Mouse (Mus musculus): ENCODE data around the gene Pml. TPM values are rescaled to one million over a fixed set of nuclear protein-coding genes. Genes with fewer than 3 reads are reported as not detected.
A peak's percentile ranks its signal among the peaks of the same experiment; 100 is the strongest.

The Pml gene
- 17.8 and 18.3 TPM in 2 replicates for polyA plus RNA-seq (2015; fragmentation: Nextera tagmentation; extraction: Ambion mirVana)

- peak; percentile 73 for DNase-seq (ENCODE audit: low spot score)
Measured at GRCm38 (mm10) chr9:58249592-58250192, at the start of gene Pml. Gene Pml (minus strand): TSS chr9:58249786.

- no peak for DNase-seq (ENCODE audit: low spot score)
Measured at GRCm38 (mm10) chr9:58297961-58298477, 48.4 kb upstream of the Pml start.

GRCm38 (mm10) chr9:58297065-58297464 is 47.5 kb upstream of the Pml start:
- no peak for DNase-seq (ENCODE audit: low spot score)

GRCm38 (mm10) chr9:58295766-58296361 is 46.3 kb upstream of the Pml start:
- no peak for DNase-seq (ENCODE audit: low spot score)

- DNase-seq (ENCODE audit: low spot score): no peak
Measured at GRCm38 (mm10) chr9:58295345-58295744, 45.8 kb upstream of the Pml start.

GRCm38 (mm10) chr9:58294527-58294926 is 44.9 kb upstream of the Pml start:
- DNase-seq (ENCODE audit: low spot score): no peak

GRCm38 (mm10) chr9:58289901-58290300 is 40.3 kb upstream of the Pml start:
- no peak for DNase-seq (ENCODE audit: low spot score)

- no peak for DNase-seq (ENCODE audit: low spot score)
Measured at GRCm38 (mm10) chr9:58289090-58289489, 39.5 kb upstream of the Pml start.

GRCm38 (mm10) chr9:58283431-58283830 is 33.8 kb upstream of the Pml start:
- no peak for DNase-seq (ENCODE audit: low spot score)

GRCm38 (mm10) chr9:58281597-58281996 is 32.0 kb upstream of the Pml start:
- DNase-seq (ENCODE audit: low spot score): peak; percentile 63

GRCm38 (mm10) chr9:58280259-58281109 is 30.9 kb upstream of the Pml start:
- DNase-seq (ENCODE audit: low spot score): peak; percentile 91

- DNase-seq (ENCODE audit: low spot score): no peak
Measured at GRCm38 (mm10) chr9:58279780-58280179, 30.2 kb upstream of the Pml start.

- DNase-seq (ENCODE audit: low spot score): no peak
Measured at GRCm38 (mm10) chr9:58278821-58279723, 29.5 kb upstream of the Pml start.

GRCm38 (mm10) chr9:58278313-58278712 is 28.7 kb upstream of the Pml start:
- no peak for DNase-seq (ENCODE audit: low spot score)

- DNase-seq (ENCODE audit: low spot score): no peak
Measured at GRCm38 (mm10) chr9:58276346-58276745, 26.8 kb upstream of the Pml start.

- DNase-seq (ENCODE audit: low spot score): peak; percentile 72
Measured at GRCm38 (mm10) chr9:58275797-58276196, 26.2 kb upstream of the Pml start.

- DNase-seq (ENCODE audit: low spot score): peak; percentile 58
Measured at GRCm38 (mm10) chr9:58275115-58275774, 25.7 kb upstream of the Pml start.

- DNase-seq (ENCODE audit: low spot score): no peak
Measured at GRCm38 (mm10) chr9:58274626-58275025, 25.0 kb upstream of the Pml start.

GRCm38 (mm10) chr9:58274101-58274604 is 24.6 kb upstream of the Pml start:
- no peak for DNase-seq (ENCODE audit: low spot score)

- DNase-seq (ENCODE audit: low spot score): no peak
Measured at GRCm38 (mm10) chr9:58272855-58273254, 23.3 kb upstream of the Pml start.

Data from thymus, postnatal 0 days (tissue).